Mouse (Mus musculus) kidney, postnatal 0 days (tissue): ENCODE measurements at regions not wholly inside any gene's neighbourhood (a gene's known extent, or its start where the extent isn't known, plus 50 kb on each side); places are given as distances from the start of the nearest gene placed in this dataset.

Experiments
- ATAC-seq: fragments of 200-750 bp; cut with Nextera tagmentation; replicated peaks from 2 replicates; pipeline ENCODE4 v1.8.0; 2017; ENCODE audit warnings: low read depth, moderate number of reproducible peaks, moderate TSS enrichment, moderate library complexity; ENCODE audit not compliant: low FRiP score
- DNase-seq: peaks from one replicate; pipeline ENCODE4 v3.0.0-alpha.2; 2016; ENCODE audit warnings: low spot score
- H3K27ac ChIP-seq: fragments of 300-500 bp; sonication (generic); 2 replicates; pipeline ENCODE4 v1.5.1; 2014; ENCODE audit warnings: mild to moderate bottlenecking
- H3K27me3 ChIP-seq: fragments of 300-500 bp; sonication (generic); 2 replicates; pipeline ENCODE4 v1.6.1; 2014; ENCODE audit warnings: low read length, mixed read lengths; ENCODE audit not compliant: insufficient read depth
- H3K36me3 ChIP-seq: fragments of 300-500 bp; sonication (generic); 2 replicates; pipeline ENCODE4 v1.6.1; 2014; ENCODE audit warnings: low read length, mixed read lengths; ENCODE audit not compliant: insufficient read depth
- H3K4me1 ChIP-seq: fragments of 300-500 bp; sonication (generic); replicated peaks from 2 replicates; pipeline ENCODE4 v1.6.1; 2014; ENCODE audit warnings: antibody characterized with exemption, low read length, mixed read lengths; ENCODE audit not compliant: insufficient read depth
- H3K4me2 ChIP-seq: fragments of 300-500 bp; sonication (generic); 2 replicates; pipeline ENCODE4 v1.6.1; 2014; ENCODE audit warnings: mild to moderate bottlenecking, low read length, moderate library complexity, mixed read lengths
- H3K4me3 ChIP-seq: fragments of 300-500 bp; sonication (generic); replicated peaks from 2 replicates; pipeline ENCODE4 v1.5.1; 2014; ENCODE audit warnings: low read depth, low read length
- H3K9ac ChIP-seq: fragments of 300-500 bp; sonication (generic); 2 replicates; pipeline ENCODE4 v1.6.1; 2014; ENCODE audit warnings: low read depth, low read length
- H3K9me3 ChIP-seq: fragments of 300-500 bp; sonication (generic); replicated peaks from 2 replicates; pipeline ENCODE4 v1.6.1; 2016; ENCODE audit warnings: low read length, inconsistent platforms, mixed read lengths
- CTCF ChIP-seq: IDR thresholded peaks from 2 replicates; pipeline ENCODE4 v1.5.1; 2016; ENCODE audit warnings: antibody characterized with exemption, low read depth, mild to moderate bottlenecking, moderate library complexity
- WGBS: fragments of 180-500 bp; shearing (Covaris S2); extraction: QIAGEN DNeasy Blood & Tissue Kit; methylation state at CpG from one replicate; pipeline ENCODE4 v1.1.7; 2014; 5-methylcytosine and 5-hydroxymethylcytosine counted together

DNA sequence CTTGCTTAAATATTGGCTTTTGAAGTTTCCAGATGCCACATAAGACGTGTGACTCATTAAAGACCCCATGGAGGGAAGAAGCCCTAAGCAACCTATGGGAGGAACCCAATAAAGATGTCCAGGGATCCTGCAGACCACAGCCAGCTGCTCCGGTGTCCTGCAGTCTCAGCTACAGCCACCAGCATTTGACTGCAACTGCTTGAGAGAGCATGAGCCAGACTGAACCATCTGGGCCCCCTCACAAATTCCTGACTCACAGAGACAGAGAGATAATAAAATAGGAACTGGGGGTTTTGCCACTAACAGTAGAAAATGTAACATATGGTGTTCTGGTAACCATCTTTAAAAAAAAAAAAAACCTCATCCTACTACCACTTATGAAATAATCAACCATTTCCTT lies 69.1 kb upstream of the Trhde start:
- 38% methylated on average over 2 of the region's 2 CpGs for WGBS

DNA sequence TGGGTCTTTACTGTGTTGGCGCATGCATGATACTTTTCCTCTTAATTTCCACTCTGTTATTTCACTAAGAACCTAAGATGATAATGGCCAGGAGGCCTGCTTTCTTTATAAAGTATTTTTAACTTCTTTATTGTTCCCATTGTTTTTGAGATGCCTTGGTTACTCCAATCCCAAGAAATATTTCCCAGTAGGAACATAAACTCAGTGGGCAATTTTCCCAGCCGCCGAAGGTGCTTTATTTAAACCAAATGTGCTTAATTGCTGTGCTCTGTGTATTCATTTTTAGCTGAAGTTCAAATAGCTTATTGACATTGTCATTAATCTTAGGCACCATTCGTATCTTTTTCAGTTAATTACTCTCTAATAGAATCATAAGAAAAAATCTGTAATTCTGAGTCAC lies 55.1 kb upstream of the Trhde start:
- no peak for ATAC-seq
- H3K9me3 ChIP-seq: no peaks in the 10 kb centered on the region
- DNase-seq: peak; percentile 4
- 78% methylated on average over 4 of the region's 4 CpGs for WGBS
- no peak overlapping the region for H3K27ac ChIP-seq
- TF ChIP-seq CTCF: no peak
- H3K27me3 ChIP-seq: no peaks in the 10 kb centered on the region
- no peaks in the 10 kb centered on the region for H3K4me1 ChIP-seq
- no peak overlapping the region for H3K4me3 ChIP-seq
- no peak overlapping the region for H3K9ac ChIP-seq
- H3K36me3 ChIP-seq: no peaks in the 10 kb centered on the region
- no peak overlapping the region for H3K4me2 ChIP-seq

More for the DNA sequence above, 69.1 kb upstream of the Trhde start:
- Histone ChIP-seq H3K4me3 (no peak overlapping the region), H3K36me3 (no peaks in the 10 kb centered on the region), H3K27ac (no peak overlapping the region), H3K4me2 (no peak overlapping the region), H3K27me3 (no peaks in the 10 kb centered on the region), H3K4me1 (no peaks in the 10 kb centered on the region), H3K9me3 (no peaks in the 10 kb centered on the region), H3K9ac (no peak overlapping the region)
- ATAC-seq (no peak), DNase-seq (peak; percentile 34)
- no peak for TF ChIP-seq CTCF

DNA sequence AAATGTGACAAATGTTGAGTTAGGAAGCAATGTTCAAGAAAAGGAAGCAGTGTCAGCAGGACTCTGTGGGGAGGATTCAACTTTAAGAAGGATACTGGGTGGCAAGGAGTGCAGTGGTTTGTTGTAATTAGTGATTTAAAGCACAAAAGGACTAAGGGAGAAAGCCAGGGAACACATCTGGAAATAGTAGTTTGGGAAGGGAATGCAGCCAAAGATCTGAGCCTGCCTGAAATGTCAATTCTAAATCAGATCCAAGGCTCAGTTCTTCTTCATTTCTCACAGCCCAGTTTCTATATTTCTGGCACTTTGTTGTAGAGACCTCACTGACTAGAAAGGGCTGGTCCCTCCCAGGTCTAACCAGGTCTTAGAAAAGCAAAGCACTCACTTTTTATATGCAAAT lies 50.6 kb upstream of the Trhde start:
- no peak for DNase-seq
- Histone ChIP-seq H3K27ac (no peak overlapping the region), H3K9me3 (no peaks in the 10 kb centered on the region)

More for the DNA sequence above, 50.6 kb upstream of the Trhde start:
- no peak for ATAC-seq
- no peak for TF ChIP-seq CTCF
- Histone ChIP-seq H3K36me3 (no peaks in the 10 kb centered on the region), H3K27me3 (no peaks in the 10 kb centered on the region), H3K4me3 (no peak overlapping the region), H3K4me2 (no peak overlapping the region), H3K4me1 (no peaks in the 10 kb centered on the region), H3K9ac (no peak overlapping the region)
